Mouse (Mus musculus): ENCODE data around the gene Tmem132c.

DNA sequence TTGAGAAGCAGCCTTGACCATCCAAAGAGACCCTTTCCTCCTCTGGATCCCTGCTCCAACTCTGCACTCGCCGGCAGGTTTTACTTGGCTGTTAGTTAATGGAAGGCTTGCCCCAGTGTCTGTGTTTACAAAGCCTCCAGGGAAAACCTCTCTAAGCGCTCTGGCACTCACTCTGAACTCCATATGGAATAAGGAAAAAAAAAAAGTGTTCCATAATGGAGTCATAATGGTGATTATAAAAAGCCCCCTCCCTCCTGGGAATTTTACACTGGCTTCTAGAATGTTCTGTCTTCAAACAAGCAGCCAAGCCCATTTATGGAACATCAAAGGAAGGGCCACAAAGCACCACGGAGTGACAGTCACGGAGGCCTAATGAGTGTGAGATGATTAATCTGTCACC lies 136.9 kb downstream of the Tmem132c start:
- TF ChIP-seq CTCF (IDR thresholded peaks at IDR 0.05; ENCODE audit: low read depth, low read length) (no peak), POLR2A (IDR thresholded peaks at IDR 0.05; ENCODE audit: extremely low read depth, insufficient read depth, low read length) (no peak)
